Mouse (Mus musculus) forebrain, embryonic 11.5 days (tissue): Measurements from ENCODE around the gene Pawr. TPM values are rescaled to one million over a fixed set of nuclear protein-coding genes. Genes with fewer than 3 reads are reported as not detected.
A peak's percentile ranks its signal among the peaks of the same experiment; 100 is the strongest.

Source experiments
- ATAC-seq: fragments of 200-750 bp; cut with Nextera tagmentation; replicated peaks from 2 replicates; pipeline ENCODE4 v1.8.0; 2017; ENCODE audit warnings: moderate TSS enrichment; ENCODE audit not compliant: low FRiP score
- DNase-seq: peaks from one replicate; pipeline ENCODE4 v3.0.0-alpha.2; 2017; ENCODE audit warnings: low spot score
- H3K27ac ChIP-seq: fragments of 300-500 bp; sonication (generic); 2 replicates; pipeline ENCODE4 v1.5.1; 2014; ENCODE audit warnings: low read depth, low read length
- H3K27me3 ChIP-seq: fragments of 300-500 bp; sonication (generic); 2 replicates; pipeline ENCODE4 v1.6.1; 2014; ENCODE audit warnings: mild to moderate bottlenecking, low read length, mixed read lengths; ENCODE audit not compliant: control insufficient read depth, insufficient read depth
- H3K36me3 ChIP-seq: fragments of 300-500 bp; sonication (generic); 2 replicates; pipeline ENCODE4 v1.6.1; 2014; ENCODE audit warnings: mild to moderate bottlenecking, low read length, moderate library complexity, mixed read lengths; ENCODE audit not compliant: control insufficient read depth, insufficient read depth
- H3K4me1 ChIP-seq: fragments of 300-500 bp; sonication (generic); replicated peaks from 2 replicates; pipeline ENCODE4 v1.6.1; 2014; ENCODE audit warnings: low read length, mixed read lengths; ENCODE audit not compliant: control insufficient read depth, insufficient read depth
- H3K4me2 ChIP-seq: fragments of 300-500 bp; sonication (generic); 2 replicates; pipeline ENCODE4 v1.6.1; 2014; ENCODE audit warnings: low read depth, mild to moderate bottlenecking, low read length, moderate library complexity, mixed read lengths; ENCODE audit not compliant: severe bottlenecking
- H3K4me3 ChIP-seq: fragments of 300-500 bp; sonication (generic); 2 replicates; pipeline ENCODE4 v1.5.1; 2014; ENCODE audit warnings: low read depth, low read length
- H3K9ac ChIP-seq: fragments of 300-500 bp; sonication (generic); 2 replicates; pipeline ENCODE4 v1.6.1; 2014; ENCODE audit warnings: low read length
- H3K9me3 ChIP-seq: fragments of 300-500 bp; sonication (generic); 2 replicates; pipeline ENCODE4 v1.6.1; 2016; ENCODE audit warnings: low read length, mixed read lengths; ENCODE audit not compliant: control insufficient read depth
- WGBS: fragments of 180-500 bp; shearing (Covaris S2); extraction: QIAGEN DNeasy Blood & Tissue Kit; methylation state at CpG from one replicate; pipeline ENCODE4 v1.1.7; 2014; 5-methylcytosine and 5-hydroxymethylcytosine counted together
- polyA plus RNA-seq: library from polyadenylated mRNA; unstranded; fragments of >200 nt; fragmentation: Nextera tagmentation; extraction: Ambion mirVana; gene quantifications from 2 replicates; pipeline ENCODE4 v1.2.1, GENCODE M21; 2014

Gene Pawr
- polyA plus RNA-seq, 1 experiment from 2014 or later = 18.3 TPM

DNA sequence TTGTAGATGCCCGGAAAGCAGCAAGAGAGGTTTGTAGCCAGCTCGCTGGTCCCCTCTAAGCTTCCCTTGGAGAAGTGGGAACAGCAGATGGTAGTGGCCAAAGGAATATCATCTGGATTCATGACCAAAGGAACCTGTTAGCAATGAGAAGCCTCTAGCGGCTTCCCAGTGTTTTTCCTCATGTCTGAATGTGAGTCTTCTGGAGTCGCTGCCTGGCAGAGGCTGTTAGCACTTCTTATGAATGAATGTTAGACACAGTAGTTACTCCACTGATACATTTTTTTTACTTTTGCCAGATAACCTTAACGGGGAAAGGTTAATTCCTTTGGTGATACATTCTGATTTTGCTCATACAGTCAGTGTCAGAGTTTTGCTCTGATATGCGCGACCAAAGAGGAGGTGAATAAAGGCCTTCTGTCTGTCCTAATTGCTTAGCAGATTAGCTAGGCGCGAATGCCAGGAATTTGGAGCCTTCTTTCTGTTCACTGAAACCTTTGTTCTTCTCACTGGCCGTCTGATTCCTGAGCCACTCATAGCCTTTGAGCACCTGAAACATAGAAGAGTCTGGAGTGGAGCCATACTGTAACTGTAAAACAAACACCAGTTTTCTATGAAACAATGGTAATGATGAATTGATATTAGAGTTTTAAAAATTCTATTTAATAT is 22.9 kb downstream of the Pawr start:
- Histone ChIP-seq H3K27ac (no peak overlapping the region), H3K36me3 (no peaks in the 10 kb centered on the region; the same call in 1 of the 2 replicates), H3K4me2 (peak overlapping the region; percentile 5; the same call in 1 of the 2 replicates), H3K27me3 (no peaks in the 10 kb centered on the region), H3K9me3 (no peaks in the 10 kb centered on the region), H3K4me1 (peaks cover 7% of the 10 kb centered on the region), H3K9ac (no peak overlapping the region), H3K4me3 (no peak overlapping the region)
- 13% methylated on average over 10 of the region's 10 CpGs for WGBS
- DNase-seq (peak; percentile 49), ATAC-seq (peak; percentile 63; the same call in 1 of the 2 replicates)

DNA sequence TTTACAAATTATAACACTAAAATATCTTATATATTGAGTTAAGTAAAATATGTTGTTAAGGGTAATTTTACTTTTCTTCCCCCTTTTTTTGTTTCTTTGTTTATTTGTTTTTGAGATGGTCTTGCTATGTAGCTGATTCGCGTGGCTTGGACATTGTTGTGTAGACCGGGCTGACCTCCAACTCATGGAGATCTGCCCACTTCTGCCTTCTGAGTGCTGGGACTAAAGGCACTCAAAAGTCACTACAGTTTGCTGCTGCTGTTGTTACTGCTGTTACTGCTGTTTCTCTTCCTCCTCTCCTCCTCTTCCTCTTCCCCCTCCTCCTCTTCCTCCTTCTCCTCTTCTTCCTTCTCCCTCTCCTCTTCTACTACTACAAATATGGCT is 23.5 kb downstream of the Pawr start:
- 80% methylated on average over 3 of the region's 3 CpGs for WGBS
- DNase-seq = no peak

DNA sequence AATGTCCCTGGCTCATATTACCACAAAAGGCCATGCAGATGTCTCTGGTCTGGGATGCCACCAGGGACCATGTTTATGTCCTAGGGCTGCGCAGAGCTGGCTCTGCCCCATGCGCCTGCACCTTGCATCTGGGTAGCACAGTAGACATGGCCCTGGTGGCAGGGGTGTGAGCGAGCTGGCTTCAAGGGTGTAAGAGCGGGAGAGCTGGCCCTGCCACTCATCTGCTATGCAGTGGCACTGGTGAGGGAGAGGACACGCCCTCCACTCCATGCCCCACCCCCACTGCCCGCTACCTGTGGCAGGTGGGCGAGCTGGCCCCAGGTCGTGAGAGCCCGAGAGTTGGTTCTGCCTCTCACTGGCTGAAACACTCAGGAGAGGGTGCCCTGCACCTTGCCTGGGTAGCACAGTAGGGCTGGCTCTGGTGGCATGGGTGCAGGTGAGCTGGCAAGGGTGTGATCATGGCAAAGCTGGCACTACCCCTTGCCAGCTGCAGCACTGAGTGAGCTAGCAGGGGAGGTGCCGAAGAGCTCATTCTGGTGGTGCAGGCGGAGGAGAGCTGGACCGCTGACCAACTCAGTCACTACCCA is 24.8 kb downstream of the Pawr start:
- WGBS = 97% methylated on average over 12 of the region's 12 CpGs
- H3K27ac ChIP-seq = no peak overlapping the region
- no peak for ATAC-seq

More for the DNA sequence above, 23.5 kb downstream of the Pawr start:
- no peaks in the 10 kb centered on the region for H3K27me3 ChIP-seq
- H3K4me2 ChIP-seq = no peak overlapping the region
- no peak overlapping the region for H3K27ac ChIP-seq
- no peak for ATAC-seq
- no peaks in the 10 kb centered on the region; the same call in 1 of the 2 replicates for H3K36me3 ChIP-seq
- peaks cover 7% of the 10 kb centered on the region for H3K4me1 ChIP-seq
- H3K9ac ChIP-seq = no peak overlapping the region
- H3K9me3 ChIP-seq = no peaks in the 10 kb centered on the region
- no peak overlapping the region for H3K4me3 ChIP-seq

DNA sequence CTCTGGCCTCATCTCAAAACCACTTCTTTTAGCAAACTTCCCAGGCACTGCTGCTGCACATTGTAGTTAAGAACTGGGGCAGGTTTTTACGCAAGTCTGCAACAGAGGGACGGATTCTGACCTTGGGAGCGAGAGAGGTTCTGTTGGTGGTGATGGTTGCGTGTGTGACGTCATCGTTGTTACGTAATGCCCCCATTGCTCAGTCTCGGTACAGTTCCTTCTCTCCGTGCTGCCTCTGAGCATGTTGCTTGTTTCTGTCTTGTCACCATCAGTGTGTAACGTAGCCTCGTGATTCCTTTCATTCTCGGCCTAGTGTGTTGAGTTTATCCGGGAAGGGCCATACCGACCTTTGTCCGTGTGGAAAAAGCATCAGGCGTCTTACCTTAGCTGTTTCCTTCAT is 28.1 kb downstream of the Pawr start:
- H3K36me3 ChIP-seq = no peaks in the 10 kb centered on the region
- no peak overlapping the region for H3K27ac ChIP-seq
- no peak overlapping the region for H3K9ac ChIP-seq
- no peak overlapping the region for H3K4me2 ChIP-seq
- peaks cover 12% of the 10 kb centered on the region for H3K4me1 ChIP-seq
- 90% methylated on average over 16 of the region's 16 CpGs for WGBS
- ATAC-seq = no peak
- H3K4me3 ChIP-seq = no peak overlapping the region
- no peaks in the 10 kb centered on the region for H3K9me3 ChIP-seq
- no peaks in the 10 kb centered on the region for H3K27me3 ChIP-seq
- DNase-seq = peak; percentile 42

More for the DNA sequence above, 24.8 kb downstream of the Pawr start:
- H3K9me3 ChIP-seq = no peaks in the 10 kb centered on the region
- no peak for DNase-seq
- H3K4me2 ChIP-seq = no peak overlapping the region
- H3K9ac ChIP-seq = no peak overlapping the region
- peaks cover 7% of the 10 kb centered on the region for H3K4me1 ChIP-seq
- no peak overlapping the region for H3K4me3 ChIP-seq
- H3K36me3 ChIP-seq = no peaks in the 10 kb centered on the region; the same call in 1 of the 2 replicates
- H3K27me3 ChIP-seq = no peaks in the 10 kb centered on the region

DNA sequence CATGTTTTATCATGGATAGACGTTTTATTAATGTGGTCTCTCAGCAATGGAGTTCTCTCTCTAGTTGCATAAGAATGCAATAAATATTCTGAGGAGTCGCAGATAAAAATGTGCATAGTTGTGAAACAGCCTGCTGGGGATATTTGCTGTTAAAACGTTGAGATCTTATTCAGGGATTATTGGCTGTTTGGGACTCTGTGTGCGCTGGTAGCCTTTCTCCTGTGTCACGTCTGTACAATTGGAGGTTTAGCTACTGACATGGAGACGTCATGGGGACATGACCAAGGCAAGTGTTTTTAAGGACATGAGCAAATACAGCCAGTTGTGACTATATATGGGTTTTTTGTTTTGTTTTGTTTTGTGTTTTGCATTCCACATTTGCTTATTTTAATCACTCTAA is 28.9 kb downstream of the Pawr start:
- H3K4me2 ChIP-seq = no peak overlapping the region
- ATAC-seq = no peak
- no peak overlapping the region for H3K4me3 ChIP-seq
- no peaks in the 10 kb centered on the region for H3K36me3 ChIP-seq
- H3K9ac ChIP-seq = no peak overlapping the region
- no peaks in the 10 kb centered on the region for H3K27me3 ChIP-seq
- H3K27ac ChIP-seq = no peak overlapping the region
- WGBS = 61% methylated on average over 6 of the region's 6 CpGs
- no peak for DNase-seq
- H3K4me1 ChIP-seq = peaks cover 11% of the 10 kb centered on the region
- H3K9me3 ChIP-seq = no peaks in the 10 kb centered on the region

DNA sequence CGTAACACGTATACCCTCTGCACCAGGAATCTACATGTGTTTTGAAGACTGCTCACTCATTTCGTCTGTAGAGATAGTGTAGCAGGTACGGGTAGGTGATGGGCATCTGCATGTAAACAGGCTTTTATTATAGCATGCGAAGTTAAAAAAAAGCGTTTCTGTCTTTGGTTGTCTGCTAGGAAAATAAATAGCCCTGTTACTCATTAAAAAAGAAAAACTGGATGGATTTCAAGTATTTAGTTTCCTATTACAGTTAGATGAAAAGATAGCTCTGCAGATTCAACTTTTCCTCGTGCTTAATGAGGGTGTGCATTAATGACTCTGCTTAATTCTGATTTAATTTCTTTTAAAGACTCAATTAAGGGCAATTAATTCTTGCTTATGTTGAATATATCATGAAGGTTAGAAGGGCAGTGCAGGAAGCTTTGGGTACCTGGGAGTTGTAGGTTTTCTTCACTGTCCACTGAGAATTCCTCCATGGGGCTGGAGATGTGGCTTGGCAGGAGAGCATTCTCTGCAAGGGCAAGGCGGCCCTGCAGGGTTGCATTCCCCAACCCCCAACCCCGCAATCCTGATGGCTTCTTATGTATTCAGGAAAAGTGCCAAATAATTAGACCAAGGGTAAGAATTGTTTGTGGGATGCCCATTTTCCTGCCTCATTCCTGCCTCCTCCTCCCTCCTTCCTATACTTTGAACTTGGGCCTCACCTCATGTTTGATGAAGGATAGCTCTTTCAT is 29.7 kb downstream of the Pawr start:
- peak; percentile 59 for DNase-seq
- no peak overlapping the region for H3K4me2 ChIP-seq

DNA sequence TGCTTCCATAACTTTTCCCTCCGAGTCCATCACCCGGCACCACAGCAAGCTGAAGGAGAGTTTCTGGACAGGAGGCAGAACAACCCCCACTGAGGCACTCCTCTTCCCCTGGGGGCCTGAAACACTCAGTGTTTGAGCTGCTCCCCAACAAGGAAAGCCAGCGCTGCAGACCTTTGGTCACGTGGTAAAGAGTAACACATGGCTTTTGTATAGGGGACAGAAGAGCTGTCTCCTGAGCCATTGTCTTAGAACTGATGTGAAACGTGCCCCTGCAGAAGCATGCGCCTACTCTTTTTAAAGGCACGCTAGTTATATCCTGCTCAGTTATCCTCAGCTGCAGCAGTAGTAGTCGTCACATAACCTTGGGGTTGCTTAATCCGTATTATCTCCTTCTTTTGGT is 32.0 kb downstream of the Pawr start:
- H3K36me3 ChIP-seq = no peaks in the 10 kb centered on the region
- no peaks in the 10 kb centered on the region for H3K9me3 ChIP-seq
- DNase-seq = no peak
- ATAC-seq = peak; percentile 25; the same call in 1 of the 2 replicates
- no peak overlapping the region for H3K4me3 ChIP-seq
- H3K4me1 ChIP-seq = peaks cover 11% of the 10 kb centered on the region
- H3K9ac ChIP-seq = no peak overlapping the region
- H3K27ac ChIP-seq = no peak overlapping the region
- 37% methylated on average over 9 of the region's 9 CpGs for WGBS
- H3K4me2 ChIP-seq = 0 out of 2 replicates have a peak overlapping the region, but pooled peaks have one; percentile 5
- H3K27me3 ChIP-seq = no peaks in the 10 kb centered on the region

More for the DNA sequence above, 29.7 kb downstream of the Pawr start:
- Histone ChIP-seq H3K36me3 (no peaks in the 10 kb centered on the region), H3K9me3 (no peaks in the 10 kb centered on the region), H3K27me3 (no peaks in the 10 kb centered on the region), H3K9ac (no peak overlapping the region), H3K4me1 (peaks cover 11% of the 10 kb centered on the region), H3K4me3 (no peak overlapping the region), H3K27ac (no peak overlapping the region)
- 48% methylated on average over 9 of the region's 9 CpGs for WGBS
- ATAC-seq = 0 out of 2 replicates have a peak, but pooled peaks have one; percentile 4

DNA sequence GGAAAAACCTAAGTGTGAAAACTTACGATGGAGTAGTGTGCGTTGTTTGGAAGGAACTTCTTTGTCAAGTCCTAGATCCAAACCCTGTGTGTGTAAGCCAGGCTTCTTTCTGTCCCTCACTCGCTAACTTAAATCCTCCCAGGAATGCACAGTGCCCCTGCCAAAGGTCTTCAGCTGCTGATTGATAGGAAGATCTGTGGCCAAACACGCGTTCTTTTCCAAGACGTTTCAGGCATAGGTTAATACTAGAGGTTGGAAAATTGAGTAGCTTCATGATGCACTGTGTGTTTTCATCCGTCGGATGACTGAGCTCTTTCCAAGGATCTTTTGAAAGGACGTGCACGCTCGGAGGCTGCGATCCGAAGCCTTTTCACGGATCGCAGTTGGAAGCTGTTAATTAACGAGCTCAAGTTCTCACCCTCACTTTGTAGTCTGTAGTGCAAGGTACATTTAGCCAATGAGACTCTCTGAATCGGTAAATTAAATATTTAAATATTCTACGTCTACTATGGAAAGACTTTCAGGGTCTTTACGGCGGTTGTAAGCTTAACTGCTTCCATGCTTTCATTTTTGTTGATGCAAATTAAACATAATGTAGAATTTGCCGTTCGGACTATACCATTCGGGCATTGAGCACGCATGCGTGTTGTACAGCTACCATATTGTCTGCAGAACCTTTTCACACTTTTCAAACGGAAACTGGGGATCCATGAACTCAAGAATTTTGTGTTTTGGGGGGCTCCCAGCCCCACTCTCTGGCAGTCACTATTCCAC is 33.2 kb downstream of the Pawr start:
- no peaks in the 10 kb centered on the region for H3K36me3 ChIP-seq
- no peaks in the 10 kb centered on the region for H3K9me3 ChIP-seq
- peak; percentile 66 for DNase-seq
- 51% methylated on average over 26 of the region's 26 CpGs for WGBS
- peak overlapping the region; percentile 6; the same call in 1 of the 2 replicates for H3K4me2 ChIP-seq
- H3K27ac ChIP-seq = no peak overlapping the region
- ATAC-seq = peak; percentile 71
- H3K27me3 ChIP-seq = no peaks in the 10 kb centered on the region
- no peak overlapping the region for H3K4me3 ChIP-seq
- H3K9ac ChIP-seq = no peak overlapping the region
- H3K4me1 ChIP-seq = peaks cover 11% of the 10 kb centered on the region
